Mouse (Mus musculus) midbrain, embryonic 14.5 days (tissue): ENCODE data around the gene Top2b. TPM values are rescaled to one million over a fixed set of nuclear protein-coding genes. Genes with fewer than 3 reads are reported as not detected.

Experiments used
- ATAC-seq: fragments of 200-750 bp; cut with Nextera tagmentation; 2 replicates; pipeline ENCODE4 v1.8.0; 2017; ENCODE audit warnings: moderate number of reproducible peaks, moderate library complexity; ENCODE audit not compliant: low FRiP score, low TSS enrichment
- DNase-seq: peaks from one replicate; pipeline ENCODE4 v3.0.0-alpha.2; 2015
- H3K27ac ChIP-seq: fragments of 300-500 bp; sonication (generic); replicated peaks from 2 replicates; pipeline ENCODE4 v1.5.1; 2014; ENCODE audit warnings: mild to moderate bottlenecking, low read depth, low read length, moderate library complexity
- H3K27me3 ChIP-seq: fragments of 300-500 bp; sonication (generic); 2 replicates; pipeline ENCODE4 v1.6.1; 2014; ENCODE audit warnings: low read length, control low read depth, mixed read lengths; ENCODE audit not compliant: control insufficient read depth, insufficient read depth
- H3K36me3 ChIP-seq: fragments of 300-500 bp; sonication (generic); 2 replicates; pipeline ENCODE4 v1.6.1; 2014; ENCODE audit warnings: low read length, control low read depth; ENCODE audit not compliant: control insufficient read depth, insufficient read depth
- H3K4me1 ChIP-seq: fragments of 300-500 bp; sonication (generic); 2 replicates; pipeline ENCODE4 v1.6.1; 2014; ENCODE audit warnings: mild to moderate bottlenecking, antibody characterized with exemption, low read length, control low read depth; ENCODE audit not compliant: control insufficient read depth, insufficient read depth
- H3K4me2 ChIP-seq: fragments of 300-500 bp; sonication (generic); 2 replicates; pipeline ENCODE4 v1.6.1; 2014; ENCODE audit warnings: mild to moderate bottlenecking, low read length, moderate library complexity
- H3K4me3 ChIP-seq: fragments of 300-500 bp; sonication (generic); replicated peaks from 2 replicates; pipeline ENCODE4 v1.5.1; 2014; ENCODE audit warnings: low read depth, low read length
- H3K9ac ChIP-seq: fragments of 300-500 bp; sonication (generic); replicated peaks from 2 replicates; pipeline ENCODE4 v1.6.1; 2014; ENCODE audit warnings: mild to moderate bottlenecking, low read length, moderate library complexity
- H3K9me3 ChIP-seq: fragments of 300-500 bp; sonication (generic); 2 replicates; pipeline ENCODE4 v1.6.1; 2016; ENCODE audit warnings: low read length, control low read depth, mixed read lengths; ENCODE audit not compliant: control insufficient read depth
- WGBS: fragments of 180-500 bp; shearing (Covaris S2); extraction: QIAGEN DNeasy Blood & Tissue Kit; methylation state at CpG from one replicate; pipeline ENCODE4 v1.1.7; 2014; 5-methylcytosine and 5-hydroxymethylcytosine counted together
- polyA plus RNA-seq: library from polyadenylated mRNA; unstranded; fragments of >200 nt; fragmentation: Nextera tagmentation; extraction: Ambion mirVana; gene quantifications from 2 replicates; pipeline ENCODE4 v1.2.1, GENCODE M21; 2014

Gene Top2b
- 125 and 207 TPM in 2 replicates for polyA plus RNA-seq

- peak; percentile 99 for DNase-seq
- Histone ChIP-seq H3K4me3 (peak within 1 kb of the TSS; percentile 95), H3K9me3 (no peaks in the 10 kb centered on the region), H3K36me3 (no peaks in the 10 kb centered on the region), H3K27me3 (no peaks in the 10 kb centered on the region), H3K4me1 (peaks cover 17% of the 10 kb centered on the region), H3K27ac (peak within 1 kb of the TSS; percentile 100), H3K4me2 (peak within 1 kb of the TSS; percentile 87), H3K9ac (peak within 1 kb of the TSS; percentile 98)
- WGBS: 0% methylated on average over 32 of the region's 32 CpGs
- peak; percentile 99 for ATAC-seq
Measured at GRCm38 (mm10) chr14:16364878-16365337, at the start of gene Top2b. Gene Top2b, plus strand, starts transcription at chr14:16365179.

DNA sequence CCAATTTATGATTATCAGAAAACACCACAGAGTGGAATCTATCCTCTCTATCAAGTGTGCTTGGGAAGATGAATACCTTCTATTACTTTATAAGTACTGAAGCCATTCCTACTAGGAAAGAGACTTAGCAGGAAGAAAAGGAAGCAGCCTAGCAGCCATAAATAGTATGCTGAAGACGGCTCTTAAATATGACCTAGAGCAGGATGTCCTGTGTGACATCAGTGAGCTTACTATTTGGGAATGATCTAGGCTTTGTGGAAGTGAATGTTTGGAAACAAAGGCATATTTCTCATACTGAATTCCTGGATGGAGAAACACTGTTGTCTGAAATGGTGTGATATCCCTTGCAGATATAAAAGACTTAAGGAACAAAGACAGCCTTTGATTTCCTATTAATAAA, 48.3 kb upstream of the Top2b start:
- no peak overlapping the region for H3K4me2 ChIP-seq
- no peak for ATAC-seq
- no peaks in the 10 kb centered on the region for H3K27me3 ChIP-seq
- no peak for DNase-seq
- WGBS: 88% methylated on average over 1 of the region's 1 CpGs
- no peaks in the 10 kb centered on the region for H3K36me3 ChIP-seq
- no peak overlapping the region for H3K9ac ChIP-seq
- H3K9me3 ChIP-seq: no peaks in the 10 kb centered on the region
- no peaks in the 10 kb centered on the region for H3K4me1 ChIP-seq
- H3K27ac ChIP-seq: no peak overlapping the region
- H3K4me3 ChIP-seq: no peak overlapping the region

GRCm38 (mm10) chr14:16319818-16320217, 45.2 kb upstream of the Top2b start:
- no peak for DNase-seq
- H3K36me3 ChIP-seq: no peaks in the 10 kb centered on the region
- H3K27me3 ChIP-seq: no peaks in the 10 kb centered on the region
- no peak overlapping the region for H3K4me2 ChIP-seq
- 89% methylated on average over 2 of the region's 2 CpGs for WGBS
- no peak for ATAC-seq
- no peak overlapping the region for H3K27ac ChIP-seq
- no peaks in the 10 kb centered on the region for H3K9me3 ChIP-seq
- H3K4me3 ChIP-seq: no peak overlapping the region
- H3K9ac ChIP-seq: no peak overlapping the region
- H3K4me1 ChIP-seq: no peaks in the 10 kb centered on the region

- H3K9me3 ChIP-seq: no peaks in the 10 kb centered on the region
- ATAC-seq: no peak
- H3K27ac ChIP-seq: no peak overlapping the region
- no peak for DNase-seq
- no peaks in the 10 kb centered on the region for H3K27me3 ChIP-seq
- no peak overlapping the region for H3K4me3 ChIP-seq
- peaks cover 8% of the 10 kb centered on the region; the same call in 1 of the 2 replicates for H3K4me1 ChIP-seq
- H3K4me2 ChIP-seq: no peak overlapping the region
- H3K36me3 ChIP-seq: no peaks in the 10 kb centered on the region
- no peak overlapping the region for H3K9ac ChIP-seq
- 88% methylated on average over 4 of the region's 4 CpGs for WGBS
Measured at GRCm38 (mm10) chr14:16324394-16324793, 40.6 kb upstream of the Top2b start.

DNA sequence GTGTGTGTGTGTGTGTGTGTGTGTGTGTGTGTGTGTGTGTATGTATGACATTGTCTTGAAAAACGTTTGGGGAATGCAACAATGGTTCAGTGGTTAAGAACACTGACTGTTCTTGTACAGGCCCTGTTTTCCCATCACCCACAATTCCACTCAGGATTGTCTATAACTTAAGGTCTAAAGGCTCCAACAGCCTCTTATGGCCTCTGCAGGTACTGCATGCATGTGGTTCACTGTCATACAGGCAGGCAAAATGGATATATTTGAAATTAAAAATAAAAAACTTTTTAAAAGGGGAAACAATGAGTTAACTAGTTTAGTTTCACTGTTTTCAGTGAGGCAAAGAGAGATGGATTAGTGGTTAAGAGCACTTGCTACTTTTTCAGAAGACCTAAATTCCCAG, 39.8 kb upstream of the Top2b start:
- H3K4me1 ChIP-seq: peaks cover 8% of the 10 kb centered on the region; the same call in 1 of the 2 replicates

GRCm38 (mm10) chr14:16328531-16328930, 36.4 kb upstream of the Top2b start:
- no peak overlapping the region for H3K9ac ChIP-seq
- no peaks in the 10 kb centered on the region for H3K36me3 ChIP-seq
- ATAC-seq (no peak), DNase-seq (peak; percentile 42)
- H3K27me3 ChIP-seq: no peaks in the 10 kb centered on the region
- H3K4me2 ChIP-seq: no peak overlapping the region
- peaks cover 8% of the 10 kb centered on the region; the same call in 1 of the 2 replicates for H3K4me1 ChIP-seq
- no peak overlapping the region for H3K27ac ChIP-seq
- no peak overlapping the region for H3K4me3 ChIP-seq
- no peaks in the 10 kb centered on the region for H3K9me3 ChIP-seq
- WGBS: 4% methylated on average over 2 of the region's 2 CpGs

More for the DNA sequence above, 39.8 kb upstream of the Top2b start:
- ATAC-seq: no peak
- no peaks in the 10 kb centered on the region for H3K9me3 ChIP-seq
- no peaks in the 10 kb centered on the region for H3K36me3 ChIP-seq
- 39% methylated on average over 1 of the region's 1 CpGs for WGBS
- no peak overlapping the region for H3K9ac ChIP-seq
- H3K27me3 ChIP-seq: no peaks in the 10 kb centered on the region
- no peak overlapping the region for H3K27ac ChIP-seq
- H3K4me3 ChIP-seq: no peak overlapping the region
- no peak overlapping the region for H3K4me2 ChIP-seq
- DNase-seq: no peak

DNA sequence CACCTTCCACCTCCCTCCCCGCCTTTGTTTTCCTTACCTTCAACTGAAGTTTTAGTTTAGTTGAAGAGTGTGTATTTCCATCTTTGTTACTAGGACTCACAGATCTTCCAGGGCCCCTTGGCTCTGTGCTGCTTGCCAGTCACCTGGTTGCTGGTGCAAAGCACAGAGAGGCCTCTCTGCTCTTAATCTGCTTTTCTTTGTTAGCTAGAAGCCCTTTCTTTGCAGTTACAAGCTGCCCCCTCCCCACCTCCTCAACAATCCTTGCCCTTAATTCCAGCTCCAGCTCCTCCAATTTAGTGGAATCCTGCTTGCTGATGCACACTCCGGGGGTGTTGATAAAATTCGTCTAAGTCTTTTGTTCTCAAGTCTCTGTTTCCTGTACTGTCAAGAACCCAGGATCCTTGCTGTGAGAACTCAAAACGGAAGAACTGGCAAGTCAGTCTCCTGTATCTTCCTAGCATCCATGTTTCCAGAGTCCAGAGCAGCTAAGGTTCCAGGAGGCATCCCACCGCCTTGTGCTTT, 36.0 kb upstream of the Top2b start:
- no peak overlapping the region; the same call in 1 of the 2 replicates for H3K27ac ChIP-seq
- H3K4me2 ChIP-seq: no peak overlapping the region
- no peaks in the 10 kb centered on the region for H3K36me3 ChIP-seq
- H3K9ac ChIP-seq: no peak overlapping the region
- H3K9me3 ChIP-seq: no peaks in the 10 kb centered on the region
- WGBS: 12% methylated on average over 5 of the region's 5 CpGs
- DNase-seq (no peak), ATAC-seq (no peak)
- peaks cover 8% of the 10 kb centered on the region; the same call in 1 of the 2 replicates for H3K4me1 ChIP-seq
- H3K27me3 ChIP-seq: no peaks in the 10 kb centered on the region
- no peak overlapping the region for H3K4me3 ChIP-seq

DNA sequence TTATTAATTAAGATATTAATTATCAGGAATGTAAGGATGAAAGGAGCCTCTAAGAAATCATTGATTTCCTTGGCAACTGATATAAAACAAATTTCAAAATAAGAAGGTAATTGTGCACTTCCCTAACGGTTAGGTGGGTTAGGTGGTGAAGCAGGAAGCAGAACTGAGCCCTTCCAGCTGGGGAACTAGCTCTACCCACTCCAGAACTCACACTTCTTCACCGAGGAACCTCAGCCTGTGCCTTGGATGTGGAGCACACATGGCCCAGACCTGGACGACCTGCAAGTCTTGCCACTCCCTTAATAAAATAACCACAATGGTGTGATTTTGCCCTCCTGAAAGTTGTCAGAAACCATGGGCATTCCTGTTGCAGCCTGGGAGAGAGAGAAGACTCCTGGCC, 35.2 kb upstream of the Top2b start:
- DNase-seq: no peak
- ATAC-seq: no peak
- H3K36me3 ChIP-seq: no peaks in the 10 kb centered on the region
- no peaks in the 10 kb centered on the region for H3K27me3 ChIP-seq
- H3K9me3 ChIP-seq: no peaks in the 10 kb centered on the region
- no peak overlapping the region for H3K4me2 ChIP-seq
- no peak overlapping the region for H3K4me3 ChIP-seq
- WGBS: 79% methylated on average over 3 of the region's 3 CpGs
- H3K9ac ChIP-seq: no peak overlapping the region
- no peak overlapping the region for H3K27ac ChIP-seq
- peaks cover 8% of the 10 kb centered on the region; the same call in 1 of the 2 replicates for H3K4me1 ChIP-seq

- DNase-seq (peak; percentile 31), ATAC-seq (no peak)
- Histone ChIP-seq H3K36me3 (no peaks in the 10 kb centered on the region), H3K4me1 (no peaks in the 10 kb centered on the region), H3K27me3 (no peaks in the 10 kb centered on the region), H3K9me3 (no peaks in the 10 kb centered on the region), H3K4me3 (no peak overlapping the region), H3K9ac (no peak overlapping the region), H3K4me2 (no peak overlapping the region), H3K27ac (no peak overlapping the region)
- 86% methylated on average over 3 of the region's 3 CpGs for WGBS
Measured at GRCm38 (mm10) chr14:16334260-16334659, 30.7 kb upstream of the Top2b start.
